Mouse (Mus musculus): Measurements from ENCODE around the gene Timm8a2.

Gene Timm8a2

GRCm38 (mm10) chr14:122012814-122013213, 21.7 kb upstream of the Timm8a2 start:
- no peak for DNase-seq

GRCm38 (mm10) chr14:122013417-122013951, 21.0 kb upstream of the Timm8a2 start:
- no peak for DNase-seq

GRCm38 (mm10) chr14:122017958-122018357, 16.5 kb upstream of the Timm8a2 start:
- no peak for DNase-seq

DNA sequence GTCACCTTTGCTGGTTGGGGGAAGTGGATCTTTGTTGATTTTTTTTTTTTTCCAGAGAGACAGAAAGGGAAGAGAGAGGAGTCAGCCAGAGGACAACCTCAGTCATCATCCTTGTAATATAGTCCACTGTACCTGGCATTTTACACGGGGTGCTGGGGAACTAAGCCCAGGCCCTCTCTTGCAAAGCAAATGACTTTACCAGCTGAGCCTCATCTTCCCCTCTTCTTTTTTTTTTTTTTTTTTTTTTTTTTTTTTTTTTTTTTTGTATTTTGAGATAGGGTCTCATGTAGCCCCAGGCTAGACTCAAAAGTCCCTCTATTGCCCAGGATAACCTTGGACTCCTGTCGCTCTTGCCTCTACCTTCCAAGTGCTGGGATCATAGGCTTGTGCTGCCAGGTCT, 15.1 kb upstream of the Timm8a2 start:
- DNase-seq, result no peak

GRCm38 (mm10) chr14:122020567-122020966, 13.9 kb upstream of the Timm8a2 start:
- DNase-seq, result no peak

- DNase-seq, result no peak
These were observed 11.4 kb upstream of the Timm8a2 start for GRCm38 (mm10) chr14:122023054-122023453.

DNA sequence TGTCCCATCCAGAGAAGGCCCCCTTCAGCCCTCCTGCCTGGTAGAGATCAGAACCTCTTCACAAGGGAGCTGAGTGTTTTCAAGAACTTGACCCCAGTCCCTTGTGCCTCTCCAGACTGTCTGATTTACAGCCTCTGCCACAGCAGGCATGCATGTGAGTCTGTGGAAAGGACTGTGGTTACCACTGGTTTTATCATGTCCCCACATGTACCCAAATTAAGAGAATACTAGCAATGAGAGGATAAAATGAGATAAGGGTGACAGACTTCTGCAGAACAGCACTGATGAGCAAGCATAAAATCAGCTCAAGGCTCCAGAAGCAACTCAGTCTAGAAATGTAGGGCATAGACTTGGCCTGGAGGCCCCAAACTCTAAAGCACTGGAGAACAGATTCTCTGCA, 10.5 kb upstream of the Timm8a2 start:
- DNase-seq, result no peak

DNA sequence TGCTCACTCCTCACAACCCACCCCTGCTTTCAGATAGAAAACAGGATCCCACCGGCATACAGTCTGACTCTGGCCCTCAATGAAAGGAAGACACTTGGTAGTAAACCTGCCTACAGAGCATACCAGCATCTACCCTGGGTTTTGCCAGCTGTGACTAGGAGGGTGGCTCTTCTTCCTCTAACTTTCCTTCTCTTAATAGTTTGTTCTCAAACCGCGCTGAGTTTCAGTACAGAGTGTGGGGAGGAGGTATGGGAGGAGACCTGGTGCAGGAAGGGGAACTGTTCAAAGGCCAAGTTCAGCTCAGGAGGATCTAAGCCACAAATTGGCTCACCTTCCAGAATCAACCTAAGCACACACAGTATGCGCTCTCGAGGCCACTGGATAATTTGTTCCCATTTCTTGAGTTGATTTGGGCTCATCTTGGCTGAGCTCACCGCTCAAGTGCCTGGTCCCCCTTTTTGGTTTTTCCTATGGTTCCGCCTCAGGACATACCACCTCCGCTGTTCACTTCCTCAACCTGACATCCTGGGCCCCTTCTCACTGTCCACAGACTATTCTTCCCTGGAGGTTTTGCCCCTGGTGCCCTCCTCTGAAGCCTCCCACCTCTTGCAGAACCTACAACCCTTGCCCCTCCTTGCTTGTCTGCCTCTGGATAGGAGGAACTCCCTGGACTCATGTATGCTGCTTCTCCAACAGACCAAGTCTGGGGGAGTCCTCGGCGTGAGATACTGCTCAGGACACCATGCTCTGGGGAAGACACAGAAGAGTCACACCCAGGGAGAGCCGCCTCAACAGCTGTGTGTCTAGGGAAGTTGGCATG, 5.3 kb upstream of the Timm8a2 start:
- DNase-seq, result no peak

DNA sequence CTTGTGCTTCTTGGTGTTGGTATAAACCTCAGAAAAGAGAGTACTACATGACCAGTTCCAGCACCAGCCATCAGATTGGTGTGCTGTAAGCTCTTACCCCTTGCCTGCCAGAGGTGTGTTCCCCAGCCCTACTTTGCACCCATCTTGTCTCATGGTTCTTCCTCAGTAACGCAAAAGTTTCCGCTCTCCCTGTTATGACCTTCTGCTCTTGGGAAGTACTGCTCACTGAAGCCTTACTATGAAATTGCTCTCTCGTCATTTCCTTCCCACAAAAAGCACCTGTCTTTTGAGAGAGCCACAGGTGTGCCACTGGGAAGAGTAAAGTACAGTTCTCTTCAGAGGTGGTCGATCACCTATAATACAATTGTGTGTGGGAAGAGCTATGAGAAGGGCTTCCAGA, 4.6 kb upstream of the Timm8a2 start:
- DNase-seq, result no peak

- no peak for DNase-seq
These were observed 2.4 kb upstream of the Timm8a2 start for GRCm38 (mm10) chr14:122032045-122032444.

- no peak for DNase-seq
These were observed 707 bp downstream of the Timm8a2 start for GRCm38 (mm10) chr14:122035181-122035580.

DNA sequence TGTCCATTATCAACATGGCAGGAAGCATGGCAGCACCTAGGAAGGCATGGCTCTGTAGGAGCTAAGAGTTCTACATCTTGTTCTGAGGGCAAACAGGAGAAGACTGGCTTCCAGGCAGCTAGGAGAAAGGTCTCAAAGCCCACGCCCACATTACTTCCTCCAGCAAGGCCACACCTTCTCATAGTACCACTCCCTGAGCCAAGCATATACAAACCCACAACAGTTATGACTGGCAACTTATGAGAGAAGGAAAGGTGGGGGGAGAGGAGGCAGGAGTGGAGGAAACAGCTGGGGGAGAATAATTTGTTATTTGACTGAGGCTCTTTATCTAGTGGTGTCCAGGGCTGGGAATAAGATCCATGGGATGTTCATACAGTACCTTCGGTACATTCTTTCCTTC, 1.4 kb downstream of the Timm8a2 start:
- no peak for DNase-seq

DNA sequence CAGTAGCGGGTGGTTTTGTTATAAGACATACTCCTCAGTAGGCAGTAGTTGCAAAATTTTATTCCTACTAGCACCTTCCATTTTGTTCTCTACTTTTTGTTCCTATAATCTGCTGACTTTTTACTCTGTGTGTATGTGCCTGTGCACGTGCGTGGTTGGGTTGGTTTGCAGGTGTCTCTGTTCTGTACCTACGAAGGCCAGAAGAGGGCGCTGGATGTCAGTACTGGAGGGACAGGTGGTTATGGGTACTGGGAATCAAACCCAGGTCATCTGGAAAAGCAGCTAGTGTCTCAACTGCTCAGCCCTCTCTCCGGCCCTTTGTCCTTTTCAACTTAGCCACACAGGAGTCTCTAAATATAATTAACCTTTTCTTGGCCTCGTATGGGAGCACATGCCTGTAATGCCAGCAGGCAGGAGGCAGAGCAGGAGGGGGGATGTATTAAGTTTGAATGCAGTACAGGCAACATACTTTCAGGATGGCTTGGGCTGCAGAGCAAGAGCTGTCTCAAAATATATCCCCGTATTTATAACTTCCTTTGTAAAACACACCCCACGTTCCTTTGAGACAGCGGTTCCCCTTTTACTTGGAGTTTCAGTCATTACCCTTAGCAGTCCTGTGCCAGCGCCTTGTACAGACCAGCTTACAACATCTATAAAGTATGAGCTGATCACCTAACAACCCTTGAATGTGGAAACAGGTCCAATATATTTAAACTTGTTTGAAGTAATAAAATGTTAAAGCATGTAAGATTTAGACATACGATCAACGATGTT, 4.6 kb downstream of the Timm8a2 start:
- no peak for DNase-seq

DNA sequence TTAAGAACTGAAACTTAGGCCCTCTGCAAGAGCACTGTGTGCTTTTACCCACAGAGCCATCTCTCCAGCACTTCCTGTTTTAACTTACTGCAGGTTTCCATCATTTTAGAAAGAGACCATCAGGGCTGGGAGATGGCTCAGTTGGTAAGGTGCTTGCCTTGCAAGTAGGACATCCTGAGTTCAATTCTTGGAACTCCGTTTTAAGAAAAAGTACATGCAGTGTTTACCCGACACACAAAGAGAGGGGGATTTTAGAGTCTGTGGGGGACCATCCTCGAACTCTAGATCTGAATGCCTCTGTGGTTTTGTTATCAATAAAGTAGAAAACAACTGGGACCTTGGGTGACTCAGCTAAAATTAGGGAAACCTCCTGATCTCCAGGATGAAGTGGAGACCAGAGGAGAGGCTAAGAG, 6.9 kb downstream of the Timm8a2 start:
- DNase-seq, result no peak

DNA sequence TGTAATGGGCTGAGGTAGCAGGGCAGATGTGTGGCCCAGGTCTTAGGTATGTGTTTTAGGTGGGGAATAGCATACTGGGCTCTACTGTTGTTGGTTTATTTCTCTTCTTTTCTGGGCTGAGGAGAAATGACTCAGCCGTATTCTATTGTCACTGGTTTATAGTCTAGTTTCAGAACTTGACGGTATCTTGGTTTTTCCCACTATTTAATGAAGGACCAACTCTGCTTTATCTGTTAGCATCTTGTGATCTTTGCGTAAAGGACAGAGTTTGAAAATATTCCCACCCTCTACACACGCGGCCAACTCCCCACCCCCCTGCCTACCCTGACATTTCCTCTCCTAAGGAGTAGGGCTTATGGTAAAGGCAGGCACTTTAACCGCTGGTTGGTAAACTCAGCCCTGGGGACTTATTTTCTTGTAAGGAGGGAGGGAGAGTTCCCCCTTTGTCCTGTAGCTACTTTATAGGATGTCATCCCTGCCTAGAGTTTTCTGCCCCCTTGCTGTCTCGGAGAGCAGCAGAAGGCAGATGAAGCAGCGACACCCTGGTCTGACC, 7.7 kb downstream of the Timm8a2 start:
- no peak for DNase-seq

- DNase-seq, result no peak
These were observed 13.3 kb downstream of the Timm8a2 start for GRCm38 (mm10) chr14:122047784-122048183.

GRCm38 (mm10) chr14:122048816-122049215, 14.3 kb downstream of the Timm8a2 start:
- DNase-seq, result no peak

GRCm38 (mm10) chr14:122052896-122053635, 18.6 kb downstream of the Timm8a2 start:
- DNase-seq, result no peak

- DNase-seq, result no peak
These were observed 22.4 kb downstream of the Timm8a2 start for GRCm38 (mm10) chr14:122056871-122057270.

- no peak for DNase-seq
These were observed 23.5 kb downstream of the Timm8a2 start for GRCm38 (mm10) chr14:122057941-122058346.

DNA sequence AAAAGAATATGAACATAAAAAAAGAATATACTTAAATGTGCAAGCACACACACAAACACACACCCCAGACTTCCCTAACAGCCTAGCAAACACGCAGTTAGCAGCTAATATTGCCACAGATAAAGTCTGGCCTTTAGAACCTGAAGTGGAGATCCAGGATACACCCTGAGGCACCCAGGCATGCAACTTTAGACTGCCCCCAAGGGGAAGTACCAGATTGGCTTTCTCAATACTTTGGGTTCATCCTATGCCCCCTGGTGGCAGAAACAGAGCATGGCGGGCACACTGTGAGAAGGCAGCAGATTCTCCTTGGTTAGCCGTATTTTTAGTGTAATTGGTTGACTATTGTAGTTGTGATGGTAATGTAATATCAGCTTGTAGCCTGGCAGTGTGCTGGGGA, 26.2 kb downstream of the Timm8a2 start:
- DNase-seq, result peak; percentile 70

DNA sequence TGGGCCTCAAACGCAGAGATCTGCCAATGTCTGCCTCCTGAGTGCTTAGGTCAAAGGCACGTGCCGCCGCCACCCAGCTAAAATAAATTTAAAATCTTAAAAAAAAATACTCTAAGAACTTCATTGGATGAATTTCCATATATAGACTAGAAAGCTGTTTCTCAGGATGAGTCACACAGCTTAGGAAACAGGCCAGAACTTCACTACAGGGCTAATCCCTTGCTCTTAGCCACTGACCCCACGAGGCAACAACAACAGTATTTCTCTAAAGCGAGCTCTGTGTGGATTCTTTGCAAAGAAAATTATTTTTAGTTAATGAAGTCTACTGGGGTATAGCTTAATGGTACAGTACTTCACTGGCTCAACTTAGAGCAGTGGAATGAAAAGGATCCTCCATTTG, 26.9 kb downstream of the Timm8a2 start:
- DNase-seq, result no peak
